Mouse (Mus musculus) cortical plate, adult 2 months (tissue): Measurements from ENCODE around the gene Colgalt1.

ENCODE experiments used
- CTCF ChIP-seq: fragments of 200-500 bp; IDR thresholded peaks from 2 replicates; pipeline ENCODE4 v1.5.1; 2011; ENCODE audit warnings: mild to moderate bottlenecking, control low read depth, low read length; ENCODE audit not compliant: insufficient read depth; ENCODE audit errors: extremely low read depth
- POLR2A ChIP-seq: fragments of 200-500 bp; IDR thresholded peaks from 2 replicates; pipeline ENCODE4 v1.6.1; 2011; ENCODE audit warnings: mild to moderate bottlenecking, low read length, control low read depth; ENCODE audit not compliant: insufficient read depth; ENCODE audit errors: extremely low read depth

DNA sequence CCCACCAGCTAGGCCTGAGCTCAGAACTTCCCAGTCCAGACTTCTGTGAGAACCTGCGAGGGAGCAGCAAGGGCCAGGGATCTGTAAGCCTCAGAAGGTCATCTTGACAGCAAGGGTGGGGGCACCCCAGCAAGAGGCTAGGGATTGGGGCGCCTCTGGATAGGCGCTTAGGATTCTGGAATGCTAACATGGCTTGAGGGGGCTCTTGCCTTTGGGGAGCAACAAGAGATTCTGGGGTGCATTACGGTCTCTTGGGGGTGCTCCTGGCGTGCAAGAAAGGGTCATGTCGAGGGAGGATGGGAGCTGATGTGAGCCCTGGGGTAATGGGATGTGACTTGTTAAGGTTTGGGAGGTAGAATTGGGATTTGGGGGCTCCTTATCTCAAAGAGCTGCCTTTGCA is 41.9 kb upstream of the Colgalt1 start:
- no peak for TF ChIP-seq CTCF
- no peak for TF ChIP-seq POLR2A
